Mouse (Mus musculus): ENCODE results near the gene Gtf2b.

The Gtf2b gene
- long read RNA-seq, experiment 1, transcript Gtf2b-201 (7 exons, 1,455 nt), result major isoform, 30 of 33 reads
- long read RNA-seq, experiment 1, partial matches to known transcripts, result 1 of 33 reads
- long read RNA-seq, experiment 1, other reads (novel, unspliced or antisense), result 1 of 33 reads
- long read RNA-seq, experiment 2, transcript Gtf2b-201 (7 exons, 1,455 nt), result major isoform, 30 of 32 reads
- long read RNA-seq, experiment 2, partial matches to known transcripts, result 2 of 32 reads
- long read RNA-seq, experiment 2, other reads (novel, unspliced or antisense), result 0 of 32 reads

- intact Hi-C loops (cut with DNase I), result no loop called here
These were observed at the start of gene Gtf2b for GRCm38 (mm10) chr3:142764995-142765777. TSS of gene Gtf2b (plus strand) at chr3:142765045.

- intact Hi-C loops (cut with DNase I), result no loop called here
These were observed 39.4 kb upstream of the Gtf2b start for GRCm38 (mm10) chr3:142725481-142725880.

GRCm38 (mm10) chr3:142725969-142726672 lies 38.7 kb upstream of the Gtf2b start:
- intact Hi-C loops (cut with DNase I), result no loop called here

GRCm38 (mm10) chr3:142734291-142734690 lies 30.6 kb upstream of the Gtf2b start:
- intact Hi-C loops (cut with DNase I), result no loop called here

GRCm38 (mm10) chr3:142740896-142741295 lies 23.9 kb upstream of the Gtf2b start:
- intact Hi-C loops (cut with DNase I), result no loop called here

GRCm38 (mm10) chr3:142743973-142744898 lies 20.6 kb upstream of the Gtf2b start:
- intact Hi-C loops (cut with DNase I), result no loop called here

GRCm38 (mm10) chr3:142745076-142745475 lies 19.8 kb upstream of the Gtf2b start:
- intact Hi-C loops (cut with DNase I), result no loop called here

GRCm38 (mm10) chr3:142747673-142748072 lies 17.2 kb upstream of the Gtf2b start:
- intact Hi-C loops (cut with DNase I), result no loop called here

- intact Hi-C loops (cut with DNase I), result no loop called here
These were observed 15.7 kb upstream of the Gtf2b start for GRCm38 (mm10) chr3:142749131-142749530.

GRCm38 (mm10) chr3:142755132-142755867 lies 9.5 kb upstream of the Gtf2b start:
- intact Hi-C loops (cut with DNase I), result no loop called here

GRCm38 (mm10) chr3:142757841-142758240 lies 7.0 kb upstream of the Gtf2b start:
- intact Hi-C loops (cut with DNase I), result no loop called here

- intact Hi-C loops (cut with DNase I), result no loop called here
These were observed 6.3 kb upstream of the Gtf2b start for GRCm38 (mm10) chr3:142758593-142758992.

GRCm38 (mm10) chr3:142760356-142760755 lies 4.5 kb upstream of the Gtf2b start:
- intact Hi-C loops (cut with DNase I), result no loop called here

- intact Hi-C loops (cut with DNase I), result no loop called here
These were observed 927 bp downstream of the Gtf2b start for GRCm38 (mm10) chr3:142765778-142766165.

- intact Hi-C loops (cut with DNase I), result no loop called here
These were observed 3.7 kb downstream of the Gtf2b start for GRCm38 (mm10) chr3:142768498-142768897.

GRCm38 (mm10) chr3:142770518-142770917 lies 5.7 kb downstream of the Gtf2b start:
- intact Hi-C loops (cut with DNase I), result loop anchor here (10.0 kb wide), 1 partner anchor 154 kb away; no protein-coding TSS in a partner anchor

GRCm38 (mm10) chr3:142773538-142774191 lies 8.8 kb downstream of the Gtf2b start:
- intact Hi-C loops (cut with DNase I), result loop anchor here (10.0 kb wide), 1 partner anchor 151 kb away; no protein-coding TSS in a partner anchor

GRCm38 (mm10) chr3:142777227-142777626 lies 12.4 kb downstream of the Gtf2b start:
- intact Hi-C loops (cut with DNase I), result loop anchor here (10.0 kb wide), 1 partner anchor 148 kb away; no protein-coding TSS in a partner anchor

- intact Hi-C loops (cut with DNase I), result no loop called here
These were observed 21.7 kb downstream of the Gtf2b start for GRCm38 (mm10) chr3:142786423-142787072.

Data from adrenal gland (tissue).